Mouse (Mus musculus): ENCODE measurements around the gene Filip1. TPM values are rescaled to one million over a fixed set of nuclear protein-coding genes. Genes with fewer than 3 reads are reported as not detected.

Filip1 gene
- total RNA-seq, 1 experiment from 2014 or later: 0.35 TPM

- ATAC-seq (replicated peaks in 1 of 2; ENCODE audit: insufficient read depth in 1 of 2, low FRiP score in 2 of 2, low TSS enrichment in 1 of 2, low read depth in 1 of 2, poor library complexity in 2 of 2, severe bottlenecking in 2 of 2): no peak
These were observed 120.5 kb downstream of the Filip1 start for GRCm38 (mm10) chr9:79892183-79892582.

GRCm38 (mm10) chr9:79890488-79890887, 122.2 kb downstream of the Filip1 start:
- ATAC-seq (replicated peaks in 1 of 2; ENCODE audit: insufficient read depth in 1 of 2, low FRiP score in 2 of 2, low TSS enrichment in 1 of 2, low read depth in 1 of 2, poor library complexity in 2 of 2, severe bottlenecking in 2 of 2): no peak

DNA sequence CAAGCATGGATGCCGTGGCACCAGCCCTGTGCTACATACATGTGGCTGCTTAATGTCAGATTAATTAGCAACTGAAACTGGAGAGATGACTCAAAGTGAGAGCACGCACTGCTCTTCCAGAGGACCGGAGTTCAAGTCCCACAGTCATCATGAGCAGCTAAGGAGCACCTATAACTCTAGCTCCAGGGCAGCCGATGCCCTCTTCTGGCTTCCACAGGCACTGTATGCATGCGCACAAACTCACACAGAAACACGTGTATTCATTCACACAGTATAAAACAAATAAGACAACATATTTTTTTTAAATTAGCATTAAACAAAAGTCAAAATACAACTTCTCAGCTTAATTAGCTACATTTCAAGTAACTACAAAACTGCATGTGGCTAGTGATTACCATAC, 123.5 kb downstream of the Filip1 start:
- ATAC-seq (replicated peaks in 1 of 2; ENCODE audit: insufficient read depth in 1 of 2, low FRiP score in 2 of 2, low TSS enrichment in 1 of 2, low read depth in 1 of 2, poor library complexity in 2 of 2, severe bottlenecking in 2 of 2): no peak

DNA sequence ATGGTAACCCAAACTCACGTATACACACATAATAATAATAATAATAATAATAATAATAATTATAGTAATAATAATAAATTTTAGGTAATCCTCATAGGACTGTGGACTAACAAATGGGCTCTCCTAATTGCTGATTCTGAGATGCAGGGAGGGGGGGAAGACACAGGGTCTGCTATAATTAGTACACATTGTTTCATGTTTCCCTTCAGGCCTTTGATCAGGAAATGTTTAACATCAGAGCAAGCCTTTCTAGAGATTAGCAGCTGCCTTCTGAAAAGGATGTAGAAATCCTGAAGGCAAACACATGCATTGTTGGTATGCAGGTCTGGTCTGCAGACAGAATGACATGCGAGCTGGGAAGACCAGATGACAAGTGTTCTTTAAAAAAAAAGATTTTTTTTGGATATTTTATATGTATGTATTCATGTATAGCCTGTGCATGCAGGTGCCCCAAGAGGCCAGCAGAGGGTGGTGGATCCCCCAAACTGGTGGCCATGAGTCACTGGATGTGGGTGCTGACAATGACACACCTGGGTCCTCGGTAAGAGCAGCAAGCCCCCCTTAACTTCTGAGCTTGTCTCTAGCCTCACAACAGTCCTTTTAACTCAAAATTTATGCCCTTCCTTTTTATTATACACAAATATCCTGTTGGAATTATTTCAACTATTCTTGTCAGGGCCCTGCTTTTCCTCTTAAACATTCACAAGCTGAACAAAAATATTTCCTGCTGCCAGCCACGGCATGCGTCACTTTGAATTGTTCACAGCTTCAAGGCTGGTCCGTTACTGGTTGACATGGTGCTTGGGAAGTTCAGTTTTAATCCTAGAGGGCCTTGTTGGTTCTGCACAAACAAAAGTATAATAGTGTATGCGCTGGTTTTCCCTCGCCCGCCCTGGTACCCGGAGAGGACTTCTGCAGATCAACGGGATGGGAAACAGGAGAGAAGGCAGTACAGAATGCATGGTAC, 127.1 kb downstream of the Filip1 start:
- ATAC-seq (replicated peaks in 1 of 2; ENCODE audit: insufficient read depth in 1 of 2, low FRiP score in 2 of 2, low TSS enrichment in 1 of 2, low read depth in 1 of 2, poor library complexity in 2 of 2, severe bottlenecking in 2 of 2): peak; percentile 27 to 53; a peak in 2 of 4 replicates

DNA sequence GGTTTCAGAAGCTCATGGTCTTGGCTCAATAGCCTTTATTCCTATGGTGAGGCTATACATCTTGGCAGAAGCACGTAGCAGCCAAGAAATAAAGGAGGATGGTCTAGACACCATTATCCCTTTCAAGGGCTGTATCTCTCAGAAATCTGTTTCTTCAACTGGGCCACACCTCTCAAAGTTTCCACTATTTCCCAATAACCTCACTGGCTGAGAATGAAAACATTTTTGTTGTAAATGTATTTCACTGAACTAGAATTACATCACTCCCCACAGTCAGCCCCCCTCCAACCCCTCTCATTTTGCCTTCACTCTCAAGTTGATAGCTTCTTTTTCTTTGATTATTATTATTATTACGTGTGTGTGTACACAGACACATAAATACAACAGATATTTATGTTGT, 129.5 kb downstream of the Filip1 start:
- ATAC-seq (replicated peaks in 1 of 2; ENCODE audit: insufficient read depth in 1 of 2, low FRiP score in 2 of 2, low TSS enrichment in 1 of 2, low read depth in 1 of 2, poor library complexity in 2 of 2, severe bottlenecking in 2 of 2): no peak

- ATAC-seq (replicated peaks in 1 of 2; ENCODE audit: insufficient read depth in 1 of 2, low FRiP score in 2 of 2, low TSS enrichment in 1 of 2, low read depth in 1 of 2, poor library complexity in 2 of 2, severe bottlenecking in 2 of 2): no peak
These were observed 132.6 kb downstream of the Filip1 start for GRCm38 (mm10) chr9:79880031-79880430.

DNA sequence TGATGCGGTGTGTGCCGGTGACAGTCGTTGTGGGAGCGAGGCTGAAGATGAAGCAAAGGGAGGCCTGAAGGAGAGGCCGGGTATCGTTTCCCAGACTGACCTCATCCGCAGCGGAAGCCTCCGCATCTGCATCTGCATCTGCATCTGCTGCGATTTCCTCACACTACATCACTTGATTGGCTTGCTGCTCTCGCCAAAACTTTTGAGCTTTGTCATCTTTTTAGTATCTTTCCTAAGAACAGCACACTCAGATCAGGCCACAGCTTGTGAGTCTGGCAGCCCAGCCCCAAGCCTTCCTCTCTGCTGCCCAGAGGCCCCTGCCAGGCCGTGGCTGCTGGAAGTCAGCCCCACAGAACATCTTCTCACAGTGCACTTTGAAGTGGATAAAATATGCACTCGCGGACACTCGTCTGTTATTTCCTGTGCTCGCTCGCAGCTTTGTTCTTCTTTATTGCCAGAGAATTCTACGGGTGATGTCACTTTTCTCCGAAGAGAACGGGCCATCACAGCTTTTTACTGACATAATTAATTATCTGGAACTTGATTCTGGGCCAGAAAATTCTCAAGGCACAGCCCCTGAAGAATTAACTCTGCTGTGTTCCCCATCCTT, 137.0 kb downstream of the Filip1 start:
- no peak for ATAC-seq (replicated peaks in 1 of 2; ENCODE audit: insufficient read depth in 1 of 2, low FRiP score in 2 of 2, low TSS enrichment in 1 of 2, low read depth in 1 of 2, poor library complexity in 2 of 2, severe bottlenecking in 2 of 2)

- ATAC-seq (replicated peaks in 1 of 2; ENCODE audit: insufficient read depth in 1 of 2, low FRiP score in 2 of 2, low TSS enrichment in 1 of 2, low read depth in 1 of 2, poor library complexity in 2 of 2, severe bottlenecking in 2 of 2): no peak
These were observed 140.1 kb downstream of the Filip1 start for GRCm38 (mm10) chr9:79872598-79872997.

- no peak for ATAC-seq (replicated peaks in 1 of 2; ENCODE audit: insufficient read depth in 1 of 2, low FRiP score in 2 of 2, low TSS enrichment in 1 of 2, low read depth in 1 of 2, poor library complexity in 2 of 2, severe bottlenecking in 2 of 2)
These were observed 143.1 kb downstream of the Filip1 start for GRCm38 (mm10) chr9:79869512-79869911.

- ATAC-seq (replicated peaks in 1 of 2; ENCODE audit: insufficient read depth in 1 of 2, low FRiP score in 2 of 2, low TSS enrichment in 1 of 2, low read depth in 1 of 2, poor library complexity in 2 of 2, severe bottlenecking in 2 of 2): peak; percentile 56 to 80; a peak in 3 of 4 replicates
These were observed 146.7 kb downstream of the Filip1 start for GRCm38 (mm10) chr9:79865998-79866397.

- no peak for ATAC-seq (replicated peaks in 1 of 2; ENCODE audit: insufficient read depth in 1 of 2, low FRiP score in 2 of 2, low TSS enrichment in 1 of 2, low read depth in 1 of 2, poor library complexity in 2 of 2, severe bottlenecking in 2 of 2)
These were observed 150.1 kb downstream of the Filip1 start for GRCm38 (mm10) chr9:79862544-79862943.

- peak in 1 of 2 experiments; percentile 56; a peak in 2 of 4 replicates for ATAC-seq (replicated peaks in 1 of 2; ENCODE audit: insufficient read depth in 1 of 2, low FRiP score in 2 of 2, low TSS enrichment in 1 of 2, low read depth in 1 of 2, poor library complexity in 2 of 2, severe bottlenecking in 2 of 2)
These were observed 165.6 kb downstream of the Filip1 start for GRCm38 (mm10) chr9:79847099-79847498.

DNA sequence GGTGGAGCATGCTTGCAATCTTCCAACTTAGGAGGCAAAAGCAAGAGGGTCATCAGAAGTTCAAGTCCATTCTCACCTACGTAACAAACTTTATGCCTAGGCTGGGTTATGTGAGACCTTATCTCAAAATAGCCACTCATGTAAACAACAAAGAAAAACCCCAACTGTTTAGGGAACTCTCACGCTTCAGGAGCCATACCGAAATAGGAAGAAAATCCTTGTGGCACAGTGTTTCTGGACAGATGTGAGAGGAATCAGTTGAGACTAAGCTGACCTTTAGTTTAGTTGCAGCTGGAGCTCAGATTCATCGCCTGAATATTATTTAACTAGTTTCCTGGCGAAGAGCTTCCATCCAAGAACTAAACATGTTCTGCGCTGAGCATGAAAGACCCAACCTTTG, 170.0 kb downstream of the Filip1 start:
- ATAC-seq (replicated peaks in 1 of 2; ENCODE audit: insufficient read depth in 1 of 2, low FRiP score in 2 of 2, low TSS enrichment in 1 of 2, low read depth in 1 of 2, poor library complexity in 2 of 2, severe bottlenecking in 2 of 2): no peak

GRCm38 (mm10) chr9:79842028-79842427, 170.6 kb downstream of the Filip1 start:
- ATAC-seq (replicated peaks in 1 of 2; ENCODE audit: insufficient read depth in 1 of 2, low FRiP score in 2 of 2, low TSS enrichment in 1 of 2, low read depth in 1 of 2, poor library complexity in 2 of 2, severe bottlenecking in 2 of 2): no peak

DNA sequence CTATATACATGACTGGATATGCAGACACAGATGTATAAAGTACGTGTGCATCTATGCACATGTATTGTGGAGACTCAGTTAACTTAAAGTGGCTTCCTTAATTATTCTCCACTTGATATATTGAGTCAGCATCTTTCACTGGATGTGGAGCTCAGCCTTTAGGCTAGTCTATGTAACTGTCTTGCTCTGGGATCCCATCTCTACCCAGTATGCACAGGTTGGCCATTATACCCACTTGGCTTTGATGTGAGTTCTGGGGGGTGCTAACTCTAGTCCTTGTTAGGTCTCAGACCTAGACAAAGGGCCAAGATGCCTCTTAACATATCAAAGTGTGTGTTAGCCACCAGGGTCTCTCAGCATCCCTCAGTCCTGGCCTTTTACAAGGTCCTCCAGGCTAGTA, 181.4 kb downstream of the Filip1 start:
- no peak for ATAC-seq (replicated peaks in 1 of 2; ENCODE audit: insufficient read depth in 1 of 2, low FRiP score in 2 of 2, low TSS enrichment in 1 of 2, low read depth in 1 of 2, poor library complexity in 2 of 2, severe bottlenecking in 2 of 2)

DNA sequence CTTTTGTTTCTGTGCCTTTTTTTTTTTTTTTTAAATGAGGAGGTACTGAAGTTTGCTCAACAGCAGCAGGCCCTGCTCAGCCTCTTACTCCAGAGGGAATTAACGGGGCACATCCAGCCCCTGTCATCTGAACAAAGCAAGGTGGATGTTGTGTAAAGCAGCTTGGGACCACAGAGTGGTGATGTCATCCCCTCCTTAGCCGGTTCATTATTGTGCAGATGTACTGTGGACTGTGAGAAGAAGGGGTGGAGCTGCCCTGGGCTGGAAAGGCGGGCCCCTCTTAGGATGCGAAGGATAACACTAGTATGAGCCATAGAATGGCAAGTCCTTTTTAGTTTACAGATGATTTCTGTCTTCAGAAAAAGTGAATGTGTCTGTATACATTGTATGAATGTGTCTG, 181.8 kb downstream of the Filip1 start:
- ATAC-seq (replicated peaks in 1 of 2; ENCODE audit: insufficient read depth in 1 of 2, low FRiP score in 2 of 2, low TSS enrichment in 1 of 2, low read depth in 1 of 2, poor library complexity in 2 of 2, severe bottlenecking in 2 of 2): peak in 1 of 2 experiments; percentile 32; a peak in 1 of 4 replicates

GRCm38 (mm10) chr9:79829842-79830800, 182.5 kb downstream of the Filip1 start:
- ATAC-seq (replicated peaks in 1 of 2; ENCODE audit: insufficient read depth in 1 of 2, low FRiP score in 2 of 2, low TSS enrichment in 1 of 2, low read depth in 1 of 2, poor library complexity in 2 of 2, severe bottlenecking in 2 of 2): no peak
